Mouse (Mus musculus) limb, embryonic 10.5 days (tissue): ENCODE data around the gene Fubp1. TPM values are rescaled to one million over a fixed set of nuclear protein-coding genes. Genes with fewer than 3 reads are reported as not detected.

Experiments
- DNase-seq: peaks from one replicate; pipeline ENCODE4 v3.0.0-alpha.2; 2017; ENCODE audit warnings: low spot score
- H3K27ac ChIP-seq: fragments of 300-500 bp; sonication (generic); 2 replicates; pipeline ENCODE4 v1.5.1; 2016; ENCODE audit warnings: mild to moderate bottlenecking
- H3K27me3 ChIP-seq: fragments of 300-500 bp; sonication (generic); 2 replicates; pipeline ENCODE4 v1.6.1; 2016; ENCODE audit warnings: low read depth, mild to moderate bottlenecking; ENCODE audit not compliant: poor library complexity, severe bottlenecking
- H3K36me3 ChIP-seq: fragments of 300-500 bp; sonication (generic); 2 replicates; pipeline ENCODE4 v1.6.1; 2016; ENCODE audit warnings: mild to moderate bottlenecking, moderate library complexity
- H3K4me1 ChIP-seq: fragments of 300-500 bp; sonication (generic); 2 replicates; pipeline ENCODE4 v1.6.1; 2016
- H3K4me3 ChIP-seq: fragments of 300-500 bp; sonication (generic); 2 replicates; pipeline ENCODE4 v1.5.1; 2016; ENCODE audit warnings: mild to moderate bottlenecking, moderate library complexity
- H3K9me3 ChIP-seq: fragments of 300-500 bp; sonication (generic); replicated peaks from 2 replicates; pipeline ENCODE4 v1.6.1; 2016; ENCODE audit warnings: mild to moderate bottlenecking
- WGBS: fragments of 180-500 bp; shearing (Covaris S2); methylation state at CpG from one replicate; pipeline ENCODE4 v1.1.7; 2016; 5-methylcytosine and 5-hydroxymethylcytosine counted together
- polyA plus RNA-seq: library from polyadenylated mRNA; unstranded; fragments of >200 nt; fragmentation: Nextera tagmentation; extraction: Ambion mirVana; gene quantifications from 2 replicates; pipeline ENCODE4 v1.2.1, GENCODE M21; 2016

Gene Fubp1
- polyA plus RNA-seq, 1 experiment from 2014 or later = 467 TPM

GRCm38 (mm10) chr3:152224918-152225317, 14.7 kb downstream of the Fubp1 start:
- Histone ChIP-seq H3K27ac (no peak overlapping the region), H3K36me3 (peaks cover 100% of the 10 kb centered on the region), H3K4me1 (no peaks in the 10 kb centered on the region), H3K4me3 (no peak overlapping the region), H3K27me3 (no peaks in the 10 kb centered on the region), H3K9me3 (no peaks in the 10 kb centered on the region)
- no peak for DNase-seq

- no peak for DNase-seq
- Histone ChIP-seq H3K36me3 (peaks cover 100% of the 10 kb centered on the region), H3K4me1 (no peaks in the 10 kb centered on the region), H3K27ac (no peak overlapping the region), H3K4me3 (no peak overlapping the region), H3K27me3 (no peaks in the 10 kb centered on the region), H3K9me3 (no peaks in the 10 kb centered on the region)
- 94% methylated on average over 7 of the region's 7 CpGs for WGBS
Observed at GRCm38 (mm10) chr3:152225906-152226305, 15.7 kb downstream of the Fubp1 start.

- peaks cover 100% of the 10 kb centered on the region for H3K36me3 ChIP-seq
- no peak overlapping the region for H3K27ac ChIP-seq
- no peaks in the 10 kb centered on the region for H3K27me3 ChIP-seq
- 95% methylated on average over 7 of the region's 7 CpGs for WGBS
- H3K9me3 ChIP-seq = no peaks in the 10 kb centered on the region
- DNase-seq = no peak
- no peak overlapping the region for H3K4me3 ChIP-seq
- no peaks in the 10 kb centered on the region for H3K4me1 ChIP-seq
Observed at GRCm38 (mm10) chr3:152228843-152229242, 18.6 kb downstream of the Fubp1 start.

- H3K27me3 ChIP-seq = no peaks in the 10 kb centered on the region
- H3K9me3 ChIP-seq = no peaks in the 10 kb centered on the region
- no peak for DNase-seq
- H3K27ac ChIP-seq = no peak overlapping the region
- no peak overlapping the region for H3K4me3 ChIP-seq
- peaks cover 100% of the 10 kb centered on the region for H3K36me3 ChIP-seq
- H3K4me1 ChIP-seq = no peaks in the 10 kb centered on the region
- 95% methylated on average over 5 of the region's 5 CpGs for whole genome bisulfite sequencing
Observed at GRCm38 (mm10) chr3:152229271-152229670, 19.0 kb downstream of the Fubp1 start.

GRCm38 (mm10) chr3:152231333-152232100, 21.3 kb downstream of the Fubp1 start:
- no peak for DNase-seq
- no peak overlapping the region for H3K27ac ChIP-seq
- H3K27me3 ChIP-seq = no peaks in the 10 kb centered on the region
- H3K9me3 ChIP-seq = no peaks in the 10 kb centered on the region
- H3K36me3 ChIP-seq = peaks cover 100% of the 10 kb centered on the region
- H3K4me3 ChIP-seq = no peak overlapping the region
- H3K4me1 ChIP-seq = no peaks in the 10 kb centered on the region
- 73% methylated on average over 6 of the region's 6 CpGs for WGBS

GRCm38 (mm10) chr3:152235238-152235637, 25.0 kb downstream of the Fubp1 start:
- Histone ChIP-seq H3K9me3 (no peaks in the 10 kb centered on the region), H3K27me3 (no peaks in the 10 kb centered on the region), H3K36me3 (peaks cover 98% of the 10 kb centered on the region), H3K4me1 (no peaks in the 10 kb centered on the region), H3K4me3 (no peak overlapping the region), H3K27ac (no peak overlapping the region)
- 97% methylated on average over 1 of the region's 1 CpGs for WGBS
- no peak for DNase-seq

- Histone ChIP-seq H3K27me3 (no peaks in the 10 kb centered on the region), H3K36me3 (peaks cover 97% of the 10 kb centered on the region), H3K9me3 (no peaks in the 10 kb centered on the region), H3K4me3 (no peak overlapping the region), H3K27ac (no peak overlapping the region), H3K4me1 (no peaks in the 10 kb centered on the region)
- no peak for DNase-seq
- 95% methylated on average over 1 of the region's 1 CpGs for WGBS
Observed at GRCm38 (mm10) chr3:152235805-152236204, 25.6 kb downstream of the Fubp1 start.

- no peaks in the 10 kb centered on the region for H3K27me3 ChIP-seq
- no peaks in the 10 kb centered on the region for H3K4me1 ChIP-seq
Observed at GRCm38 (mm10) chr3:152238836-152239235, 28.6 kb downstream of the Fubp1 start.

GRCm38 (mm10) chr3:152239592-152239991, 29.4 kb downstream of the Fubp1 start:
- no peaks in the 10 kb centered on the region for H3K4me1 ChIP-seq
- peaks cover 62% of the 10 kb centered on the region for H3K36me3 ChIP-seq
- no peak for DNase-seq
- no peaks in the 10 kb centered on the region for H3K27me3 ChIP-seq
- no peak overlapping the region for H3K27ac ChIP-seq
- no peak overlapping the region for H3K4me3 ChIP-seq
- no peaks in the 10 kb centered on the region for H3K9me3 ChIP-seq
- whole genome bisulfite sequencing = 100% methylated on average over 1 of the region's 1 CpGs

More at GRCm38 (mm10) chr3:152238836-152239235, 28.6 kb downstream of the Fubp1 start:
- Histone ChIP-seq H3K36me3 (peaks cover 69% of the 10 kb centered on the region), H3K27ac (no peak overlapping the region), H3K4me3 (no peak overlapping the region), H3K9me3 (no peaks in the 10 kb centered on the region)
- no peak for DNase-seq
- 78% methylated on average over 2 of the region's 2 CpGs for WGBS

GRCm38 (mm10) chr3:152241098-152241497, 30.9 kb downstream of the Fubp1 start:
- H3K4me1 ChIP-seq = no peaks in the 10 kb centered on the region
- no peaks in the 10 kb centered on the region for H3K27me3 ChIP-seq
- H3K9me3 ChIP-seq = no peaks in the 10 kb centered on the region
- DNase-seq = no peak
- no peak overlapping the region for H3K4me3 ChIP-seq
- H3K27ac ChIP-seq = no peak overlapping the region
- 73% methylated on average over 3 of the region's 3 CpGs for WGBS
- H3K36me3 ChIP-seq = peaks cover 47% of the 10 kb centered on the region

GRCm38 (mm10) chr3:152243304-152243703, 33.1 kb downstream of the Fubp1 start:
- H3K27me3 ChIP-seq = no peaks in the 10 kb centered on the region
- 72% methylated on average over 4 of the region's 4 CpGs for WGBS
- DNase-seq = no peak

GRCm38 (mm10) chr3:152245273-152245910, 35.2 kb downstream of the Fubp1 start:
- no peak overlapping the region for H3K27ac ChIP-seq
- no peaks in the 10 kb centered on the region for H3K27me3 ChIP-seq
- 77% methylated on average over 5 of the region's 5 CpGs for WGBS
- no peak overlapping the region for H3K4me3 ChIP-seq
- no peak for DNase-seq
- peaks cover 6% of the 10 kb centered on the region for H3K36me3 ChIP-seq
- no peaks in the 10 kb centered on the region for H3K9me3 ChIP-seq
- no peaks in the 10 kb centered on the region for H3K4me1 ChIP-seq

More at GRCm38 (mm10) chr3:152243304-152243703, 33.1 kb downstream of the Fubp1 start:
- H3K9me3 ChIP-seq = no peaks in the 10 kb centered on the region
- H3K4me1 ChIP-seq = no peaks in the 10 kb centered on the region
- no peak overlapping the region for H3K27ac ChIP-seq
- no peak overlapping the region for H3K4me3 ChIP-seq
- peaks cover 25% of the 10 kb centered on the region for H3K36me3 ChIP-seq

GRCm38 (mm10) chr3:152247708-152248107, 37.5 kb downstream of the Fubp1 start:
- Histone ChIP-seq H3K36me3 (no peaks in the 10 kb centered on the region; the same call in 1 of the 2 replicates), H3K4me3 (no peak overlapping the region), H3K9me3 (no peaks in the 10 kb centered on the region), H3K27ac (no peak overlapping the region), H3K27me3 (no peaks in the 10 kb centered on the region), H3K4me1 (no peaks in the 10 kb centered on the region)
- 91% methylated on average over 12 of the region's 12 CpGs for WGBS
- DNase-seq = no peak
